Mouse (Mus musculus) left cerebral cortex, adult 11 months (tissue): ENCODE results near the gene Slit3.

Experiments
- DNase-seq: peaks from one replicate; pipeline ENCODE4 v3.0.0; 2022; ENCODE audit warnings: low spot score

Gene Slit3

DNA sequence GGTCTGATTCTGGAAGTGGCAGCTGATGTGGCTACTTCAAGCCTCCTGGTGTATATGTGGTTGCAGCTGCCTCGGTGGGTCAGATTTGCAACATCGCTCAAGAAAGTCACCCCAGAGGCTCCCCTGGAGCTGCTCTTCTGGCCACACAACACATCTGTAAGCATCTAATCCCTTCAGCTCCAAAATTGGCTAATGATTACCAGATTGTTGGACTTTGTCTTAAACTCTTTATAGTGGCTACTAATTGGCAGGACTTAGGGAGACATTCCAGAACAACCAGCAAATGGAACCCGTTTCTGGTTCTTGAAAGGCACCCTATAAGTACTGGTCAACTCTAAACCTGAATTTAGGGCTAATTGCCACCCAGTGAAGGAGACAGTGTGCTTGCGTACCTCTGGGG, 348.9 kb downstream of the Slit3 start:
- DNase-seq, result no peak

DNA sequence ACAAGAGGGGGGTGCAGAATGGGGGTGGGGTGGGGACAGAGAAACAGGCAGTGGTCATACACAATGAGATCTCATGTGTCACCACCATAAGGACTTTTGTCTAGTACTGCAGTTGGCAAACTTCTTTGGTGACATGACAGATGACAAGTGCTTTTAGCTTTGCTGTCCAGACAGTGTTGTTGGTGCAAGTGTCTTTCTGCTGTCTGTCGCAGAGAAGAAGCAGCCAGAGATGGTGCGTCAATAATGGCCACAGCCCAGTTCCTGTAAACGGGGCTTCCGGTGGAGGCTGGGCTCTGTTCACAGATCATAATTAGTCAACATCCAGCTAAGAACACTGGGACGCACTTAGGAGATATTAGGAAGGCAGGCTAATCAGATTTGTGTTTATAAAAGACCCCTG, 349.8 kb downstream of the Slit3 start:
- no peak for DNase-seq

DNA sequence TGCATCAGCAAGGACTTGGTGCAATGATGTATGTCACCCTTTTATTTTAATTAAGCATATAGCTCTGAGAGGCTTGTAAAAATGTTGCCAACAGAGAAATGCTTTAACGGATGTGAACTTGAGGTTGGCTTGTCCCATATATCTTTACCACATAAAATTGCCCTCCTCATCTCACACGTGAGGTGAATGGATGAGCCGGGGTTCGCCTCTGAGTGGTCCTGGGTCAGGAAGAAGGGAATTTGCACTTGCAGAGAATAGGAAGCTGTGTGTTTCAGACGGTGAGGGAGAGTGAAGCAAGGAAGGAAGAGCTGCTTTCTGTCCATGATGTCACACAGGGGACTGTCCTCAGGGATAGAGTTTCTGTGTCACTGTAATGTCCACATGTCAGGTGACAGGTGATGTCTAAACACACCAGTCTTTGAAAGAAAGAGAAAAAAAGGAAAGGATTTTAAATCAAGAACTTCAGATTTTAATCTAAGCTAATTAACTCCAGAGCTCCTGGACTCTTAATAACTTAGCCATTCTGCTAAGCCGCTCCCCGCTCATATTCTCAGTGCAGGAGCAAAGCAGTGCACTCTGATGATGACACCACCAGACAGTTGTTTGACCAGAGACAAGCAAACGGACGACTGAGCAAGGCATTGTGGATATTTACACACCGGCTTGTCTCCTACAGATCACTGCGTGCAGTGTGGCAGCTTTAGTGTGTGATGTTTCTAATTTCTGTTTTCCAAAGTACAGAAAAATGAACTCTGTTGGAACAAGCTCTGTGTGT, 352.0 kb downstream of the Slit3 start:
- DNase-seq, result no peak

DNA sequence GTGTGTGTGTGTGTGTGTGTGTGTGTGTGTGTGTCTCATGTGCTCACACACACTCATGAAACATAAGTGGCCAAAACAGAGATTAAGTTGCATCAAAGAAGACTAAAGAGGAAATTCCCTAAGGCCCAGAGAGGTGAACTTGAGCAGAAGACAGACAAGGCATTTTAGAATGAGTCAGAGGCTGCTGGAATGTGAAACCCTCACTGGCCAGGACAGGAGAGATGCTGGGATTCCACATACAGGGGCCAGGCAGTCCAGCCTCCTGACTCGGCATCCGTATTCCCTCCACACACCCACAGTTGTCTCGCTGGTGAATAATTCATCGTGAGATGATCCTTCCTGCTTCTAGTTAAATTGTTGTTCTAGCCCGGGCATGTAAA, 352.6 kb downstream of the Slit3 start:
- DNase-seq, result no peak

DNA sequence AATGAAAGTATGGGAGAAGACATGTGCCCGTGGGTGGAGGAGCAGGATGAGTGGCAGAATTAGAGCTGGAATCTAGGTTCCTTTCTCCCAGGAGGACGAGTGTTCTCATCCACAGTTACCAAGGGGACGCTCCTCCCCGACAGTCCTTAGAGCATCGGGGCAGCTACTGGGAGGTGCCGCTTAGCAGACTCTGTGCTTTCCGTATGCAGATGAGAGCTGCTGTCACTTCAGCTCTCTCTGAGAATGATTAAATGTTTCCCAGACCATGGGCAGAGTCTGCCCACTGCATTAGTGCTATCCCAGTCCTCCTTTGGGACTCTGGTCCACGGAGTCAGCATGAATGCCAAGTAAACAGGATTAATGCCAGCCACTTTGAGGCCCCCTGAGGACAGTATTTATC, 359.1 kb downstream of the Slit3 start:
- peak; percentile 8 for DNase-seq

DNA sequence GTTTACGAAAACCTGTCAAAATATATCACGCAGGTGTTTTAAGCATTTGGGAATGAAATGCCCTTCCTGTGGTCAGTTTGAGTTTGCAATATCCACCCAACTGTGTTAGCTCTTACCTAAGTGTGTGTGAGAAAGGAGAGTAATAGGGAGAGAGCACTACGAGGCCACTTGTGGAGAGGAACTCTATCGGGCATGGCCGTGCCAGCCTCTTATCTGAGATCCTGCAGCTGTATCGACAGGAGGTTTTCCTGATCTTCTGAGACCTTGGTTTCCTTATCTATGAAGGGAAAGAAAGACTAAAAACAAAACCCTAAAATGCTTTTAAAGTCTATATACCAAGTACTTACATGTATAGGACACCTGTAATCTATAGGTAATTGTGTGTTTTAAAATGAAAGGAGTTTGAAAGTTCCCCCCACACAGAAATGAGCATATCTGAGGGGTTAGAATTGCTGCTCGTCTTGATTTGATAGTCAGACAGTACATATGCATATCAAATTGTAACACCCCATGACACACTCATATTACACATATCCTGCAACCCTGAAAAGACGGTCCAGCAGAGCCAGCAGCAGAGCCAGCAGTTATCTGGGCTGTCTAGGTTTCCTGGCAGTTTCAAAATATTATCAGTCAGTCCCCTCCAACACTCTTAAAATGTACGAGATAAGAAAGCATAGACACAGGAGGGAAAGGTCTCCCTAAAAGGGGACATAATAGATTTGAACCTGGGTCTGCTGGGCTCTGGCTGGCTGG, 360.8 kb downstream of the Slit3 start:
- no peak for DNase-seq

DNA sequence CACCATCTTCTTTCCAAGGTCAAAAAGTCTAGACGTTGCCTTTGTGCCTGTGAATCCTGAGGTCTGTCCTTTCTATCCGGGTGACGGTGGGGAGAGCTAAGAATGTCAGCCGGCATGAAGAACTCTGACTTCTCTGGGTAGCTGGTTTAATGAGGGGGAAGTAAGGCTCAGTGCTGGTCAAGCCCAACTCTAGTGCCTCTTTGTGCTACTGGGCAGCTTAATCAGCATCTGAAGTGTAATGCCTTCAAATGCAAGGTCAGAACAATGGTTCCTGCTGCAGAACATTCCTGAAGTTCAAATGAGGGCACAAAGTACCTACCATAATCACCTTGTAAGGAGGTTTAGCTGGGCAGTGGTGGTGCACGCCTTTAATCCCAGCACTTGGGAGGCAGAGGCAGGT, 366.9 kb downstream of the Slit3 start:
- DNase-seq, result no peak

- DNase-seq, result no peak
Observed at GRCm38 (mm10) chr11:35491701-35492100, 370.7 kb downstream of the Slit3 start.

DNA sequence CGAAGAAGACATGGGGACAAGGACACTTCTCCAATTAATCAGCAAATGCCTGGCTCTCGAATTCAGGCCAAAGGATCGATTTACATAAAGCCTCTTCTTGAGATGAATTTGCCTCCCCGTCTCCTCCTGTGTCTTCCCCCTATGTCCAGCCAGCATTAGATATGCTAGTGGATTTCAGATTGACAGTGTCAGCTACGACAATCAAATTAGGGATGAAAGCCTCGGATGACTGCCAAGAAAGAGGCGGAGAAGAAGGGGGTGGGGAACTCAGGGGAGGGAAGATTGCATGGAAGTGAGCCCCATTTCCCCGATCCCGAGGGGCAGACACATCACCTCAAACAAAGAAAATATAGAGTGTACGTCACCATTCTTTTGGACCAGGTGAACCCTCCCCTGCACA, 375.9 kb downstream of the Slit3 start:
- no peak for DNase-seq

DNA sequence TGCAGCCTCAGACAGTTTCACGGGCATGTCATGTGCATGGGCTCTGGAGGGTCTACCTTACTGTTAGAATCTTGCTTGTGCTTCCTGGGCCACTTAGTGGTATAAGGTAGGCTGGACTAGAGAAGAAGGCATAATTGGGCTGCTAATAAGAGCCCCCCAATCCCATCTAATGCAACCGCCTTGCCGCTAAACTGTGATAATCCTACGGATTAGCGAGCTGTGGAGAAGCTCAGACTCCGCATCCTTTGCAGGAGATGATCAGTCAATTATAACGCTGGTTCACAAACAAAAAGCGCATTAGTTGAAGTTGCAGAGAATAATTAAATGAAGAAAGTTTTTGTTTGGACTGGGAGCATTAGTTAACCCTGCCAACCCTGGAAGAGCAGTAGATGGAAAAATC, 376.9 kb downstream of the Slit3 start:
- no peak for DNase-seq

DNA sequence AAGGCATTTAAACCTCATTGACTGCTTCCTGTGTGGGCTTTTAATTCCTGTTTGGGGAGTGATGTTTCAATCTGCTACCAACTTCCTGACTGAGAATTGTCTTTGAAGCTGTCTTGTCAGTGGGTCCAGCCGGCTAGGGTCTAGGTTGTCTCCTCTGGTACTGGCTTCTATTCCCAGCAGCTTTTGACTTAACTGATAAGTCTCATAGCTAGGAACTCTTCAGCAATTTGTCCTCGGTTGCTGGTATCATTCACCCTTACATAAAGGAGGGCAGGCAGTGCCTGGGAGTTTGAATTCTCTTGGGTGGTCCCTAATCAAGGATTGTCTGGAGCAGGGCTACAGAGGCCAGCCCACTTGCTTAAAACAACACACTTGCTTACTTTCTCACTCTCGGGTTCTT, 381.1 kb downstream of the Slit3 start:
- no peak for DNase-seq

- no peak for DNase-seq
Observed at GRCm38 (mm10) chr11:35504051-35504450, 383.0 kb downstream of the Slit3 start.

- no peak for DNase-seq
Observed at GRCm38 (mm10) chr11:35504916-35505315, 383.9 kb downstream of the Slit3 start.

GRCm38 (mm10) chr11:35505316-35505715, 384.3 kb downstream of the Slit3 start:
- no peak for DNase-seq

GRCm38 (mm10) chr11:35505817-35506216, 384.8 kb downstream of the Slit3 start:
- no peak for DNase-seq

DNA sequence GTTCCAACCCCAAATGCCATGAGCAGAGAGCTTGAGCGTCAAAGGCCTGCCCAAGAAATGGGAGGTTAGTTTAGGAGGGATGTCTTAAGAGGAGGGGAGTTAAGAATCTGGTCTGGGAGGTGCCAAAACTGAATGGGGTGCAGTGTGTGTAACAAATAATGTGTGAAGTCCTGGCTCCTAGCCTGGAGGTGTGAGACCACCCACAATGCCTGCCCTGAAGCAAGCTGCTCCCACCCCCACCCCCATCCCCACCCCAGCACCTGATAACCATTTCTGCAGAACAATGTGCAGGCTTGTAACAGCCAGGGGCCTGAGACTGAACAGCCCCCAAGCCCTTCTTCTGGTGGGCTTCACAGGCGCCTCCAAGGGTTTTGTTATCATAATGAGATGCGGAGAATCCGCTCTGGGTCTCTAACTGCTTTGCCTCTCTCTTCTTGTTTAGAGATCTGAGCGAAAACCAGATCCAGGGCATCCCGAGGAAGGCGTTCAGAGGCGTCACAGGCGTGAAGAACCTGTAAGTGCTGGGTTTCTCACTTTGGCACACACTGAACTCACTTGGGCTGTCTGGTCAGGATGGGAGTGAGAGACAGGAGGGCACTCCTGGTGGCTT, 386.9 kb downstream of the Slit3 start:
- no peak for DNase-seq

DNA sequence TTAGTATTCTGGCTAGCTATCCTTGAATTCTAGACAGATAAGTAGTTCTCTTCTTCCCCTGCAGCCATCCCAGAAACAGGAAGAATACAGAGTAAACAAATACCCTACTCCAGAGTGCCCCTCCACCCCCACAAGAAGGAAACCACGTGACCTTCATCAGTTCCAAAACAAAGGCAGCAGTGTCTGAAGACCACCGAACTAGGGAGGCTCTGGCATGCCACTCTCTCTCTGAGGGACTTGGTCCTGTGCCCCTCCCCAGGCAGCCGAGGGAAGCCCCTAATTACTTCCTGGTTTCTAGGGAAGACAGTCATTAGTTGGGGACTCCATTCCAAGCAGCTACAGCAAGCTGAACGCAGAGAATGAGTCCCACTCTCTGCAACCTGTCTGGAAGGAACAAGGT, 391.7 kb downstream of the Slit3 start:
- no peak for DNase-seq

GRCm38 (mm10) chr11:35513343-35513742, 392.3 kb downstream of the Slit3 start:
- DNase-seq, result no peak

DNA sequence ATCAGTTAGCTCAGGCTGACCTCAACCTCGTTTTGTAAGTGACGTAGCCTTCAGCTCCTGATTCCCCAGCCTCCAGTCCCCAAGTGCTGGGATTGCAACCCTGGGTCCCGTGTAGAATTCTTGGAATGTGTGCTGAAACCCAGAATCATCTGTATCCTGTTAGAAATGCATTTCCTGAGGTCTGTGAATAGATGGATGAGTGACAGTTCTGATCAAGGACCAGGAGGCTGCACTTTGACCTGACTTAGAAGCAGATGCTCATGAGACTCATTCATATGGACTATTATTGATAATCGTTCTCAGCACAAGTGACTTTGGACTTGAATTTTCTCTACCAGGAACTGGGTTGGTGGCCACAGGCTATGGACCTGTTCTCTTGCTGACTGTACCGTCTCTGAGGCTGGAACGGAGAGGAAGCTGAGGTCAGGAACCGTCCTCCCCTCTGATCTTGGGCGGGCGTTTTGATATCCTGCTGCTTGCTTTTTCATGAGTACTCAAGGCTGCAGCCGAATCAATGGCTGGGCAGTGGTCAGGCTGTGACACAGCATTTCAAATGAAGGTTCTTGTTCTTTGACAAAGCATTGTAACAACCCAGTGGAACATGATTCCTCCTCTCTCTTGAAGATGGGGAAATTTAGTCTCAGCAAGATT, 401.9 kb downstream of the Slit3 start:
- no peak for DNase-seq

- DNase-seq, result no peak
Observed at GRCm38 (mm10) chr11:35523773-35524172, 402.7 kb downstream of the Slit3 start.

- DNase-seq, result no peak
Observed at GRCm38 (mm10) chr11:35526219-35526762, 405.3 kb downstream of the Slit3 start.

DNA sequence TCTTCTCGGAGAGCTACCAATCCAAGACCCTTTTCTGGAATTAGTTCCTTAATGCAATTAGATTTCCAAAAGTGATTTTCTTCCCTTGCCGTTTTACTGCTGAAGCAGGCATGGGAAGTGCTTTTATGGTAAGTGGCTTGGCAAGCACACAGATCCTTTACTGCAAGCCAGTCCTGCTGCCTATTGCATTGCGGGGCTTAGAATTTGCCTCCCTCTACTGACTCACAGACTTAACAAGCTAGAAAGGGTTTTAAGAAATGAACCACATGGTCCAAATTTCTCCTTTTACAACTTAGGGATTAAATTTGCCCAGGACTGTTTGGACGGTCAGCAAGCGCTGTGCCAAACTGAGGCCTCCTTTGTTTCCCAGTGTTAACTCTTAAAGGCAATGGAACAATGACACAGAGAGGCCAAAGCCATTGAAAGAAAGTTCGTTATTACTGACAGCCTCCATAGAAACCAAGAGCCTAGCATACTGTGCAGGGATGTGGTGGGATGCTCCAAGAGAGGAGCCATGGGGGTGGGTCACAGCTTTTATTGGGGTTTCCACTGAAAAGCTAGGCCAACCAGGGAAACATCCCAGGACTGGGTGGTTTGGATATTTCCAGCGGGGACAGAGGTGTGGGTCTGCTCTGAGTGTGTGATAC, 406.9 kb downstream of the Slit3 start:
- DNase-seq, result no peak
